Mouse (Mus musculus): Measurements from ENCODE around the gene Cmas.

The Cmas gene

GRCm38 (mm10) chr6:142752331-142753246 lies 3.9 kb upstream of the Cmas start:
- DNase-seq (ENCODE audit: low spot score in 2 of 2) = no peak

- peak in 1 of 2 experiments; percentile 22 for DNase-seq (ENCODE audit: low spot score in 2 of 2)
Observed at GRCm38 (mm10) chr6:142757334-142757965, 964 bp downstream of the Cmas start.

GRCm38 (mm10) chr6:142757976-142758375 lies 1.5 kb downstream of the Cmas start:
- DNase-seq (ENCODE audit: low spot score in 2 of 2) = no peak

- DNase-seq (ENCODE audit: low spot score in 2 of 2) = no peak
Observed at GRCm38 (mm10) chr6:142758562-142758961, 2.1 kb downstream of the Cmas start.

GRCm38 (mm10) chr6:142759633-142760032 lies 3.1 kb downstream of the Cmas start:
- DNase-seq (ENCODE audit: low spot score in 2 of 2) = no peak

GRCm38 (mm10) chr6:142764933-142765332 lies 8.4 kb downstream of the Cmas start:
- DNase-seq (ENCODE audit: low spot score in 2 of 2) = no peak

GRCm38 (mm10) chr6:142767305-142767704 lies 10.8 kb downstream of the Cmas start:
- DNase-seq (ENCODE audit: low spot score in 2 of 2) = no peak

- no peak for DNase-seq (ENCODE audit: low spot score in 2 of 2)
Observed at GRCm38 (mm10) chr6:142769896-142770295, 13.4 kb downstream of the Cmas start.

GRCm38 (mm10) chr6:142771643-142772042 lies 15.2 kb downstream of the Cmas start:
- no peak for DNase-seq (ENCODE audit: low spot score in 2 of 2)

GRCm38 (mm10) chr6:142773566-142773965 lies 17.1 kb downstream of the Cmas start:
- no peak for DNase-seq (ENCODE audit: low spot score in 2 of 2)

GRCm38 (mm10) chr6:142776935-142777334 lies 20.4 kb downstream of the Cmas start:
- no peak for DNase-seq (ENCODE audit: low spot score in 2 of 2)

GRCm38 (mm10) chr6:142779045-142779811 lies 22.7 kb downstream of the Cmas start:
- peak in 1 of 2 experiments; percentile 20 for DNase-seq (ENCODE audit: low spot score in 2 of 2)

GRCm38 (mm10) chr6:142779812-142780573 lies 23.5 kb downstream of the Cmas start:
- no peak for DNase-seq (ENCODE audit: low spot score in 2 of 2)

GRCm38 (mm10) chr6:142780574-142781033 lies 24.1 kb downstream of the Cmas start:
- DNase-seq (ENCODE audit: low spot score in 2 of 2) = no peak

- no peak for DNase-seq (ENCODE audit: low spot score in 2 of 2)
Observed at GRCm38 (mm10) chr6:142781286-142781685, 24.8 kb downstream of the Cmas start.

GRCm38 (mm10) chr6:142785343-142785742 lies 28.9 kb downstream of the Cmas start:
- peak in 1 of 2 experiments; percentile 62 for DNase-seq (ENCODE audit: low spot score in 2 of 2)

- DNase-seq (ENCODE audit: low spot score in 2 of 2) = no peak
Observed at GRCm38 (mm10) chr6:142786106-142786505, 29.6 kb downstream of the Cmas start.

- DNase-seq (ENCODE audit: low spot score in 2 of 2) = no peak
Observed at GRCm38 (mm10) chr6:142788042-142788987, 31.8 kb downstream of the Cmas start.

- no peak for DNase-seq (ENCODE audit: low spot score in 2 of 2)
Observed at GRCm38 (mm10) chr6:142789736-142790135, 33.2 kb downstream of the Cmas start.
